Mouse (Mus musculus): ENCODE measurements around the gene D5Ertd579e. TPM values are rescaled to one million over a fixed set of nuclear protein-coding genes. Genes with fewer than 3 reads are reported as not detected.

D5Ertd579e gene
- polyA plus RNA-seq, 1 experiment = 27.4 TPM

- 92% methylated on average over 16 of the region's 16 CpGs for WGBS
- peaks cover 46% of the 10 kb centered on the region; the same call in 1 of the 2 replicates for H3K4me1 ChIP-seq (ENCODE audit: control insufficient read depth, insufficient read depth, insufficient read length, low read length)
Measured at GRCm38 (mm10) chr5:36571371-36571770, 124.5 kb downstream of the D5Ertd579e start.

GRCm38 (mm10) chr5:36570546-36571245 lies 125.1 kb downstream of the D5Ertd579e start:
- Histone ChIP-seq H3K36me3 (ENCODE audit: control insufficient read depth, insufficient read depth, low read length) (peaks cover 26% of the 10 kb centered on the region), H3K27me3 (ENCODE audit: control insufficient read depth, insufficient read depth, low read length) (no peaks in the 10 kb centered on the region), H3K4me3 (ENCODE audit: low read depth, low read length) (no peak overlapping the region), H3K4me1 (ENCODE audit: control insufficient read depth, insufficient read depth, insufficient read length, low read length) (peaks cover 44% of the 10 kb centered on the region; the same call in 1 of the 2 replicates), H3K27ac (ENCODE audit: insufficient read depth, low read depth, low read length) (no peak overlapping the region)
- 68% methylated on average over 4 of the region's 4 CpGs for WGBS
- TF ChIP-seq CTCF (IDR thresholded peaks at IDR 0.05; ENCODE audit: extremely low read depth, insufficient read length, insufficient replicate concordance, low read depth, low read length) (no peak), POLR2A (IDR thresholded peaks at IDR 0.05; ENCODE audit: low read depth, low read length) (no peak)

More at GRCm38 (mm10) chr5:36571371-36571770, 124.5 kb downstream of the D5Ertd579e start:
- Histone ChIP-seq H3K4me3 (ENCODE audit: low read depth, low read length) (no peak overlapping the region), H3K36me3 (ENCODE audit: control insufficient read depth, insufficient read depth, low read length) (peaks cover 24% of the 10 kb centered on the region), H3K27ac (ENCODE audit: insufficient read depth, low read depth, low read length) (no peak overlapping the region), H3K27me3 (ENCODE audit: control insufficient read depth, insufficient read depth, low read length) (no peaks in the 10 kb centered on the region)
- TF ChIP-seq CTCF (IDR thresholded peaks at IDR 0.05; ENCODE audit: extremely low read depth, insufficient read length, insufficient replicate concordance, low read depth, low read length) (no peak), POLR2A (IDR thresholded peaks at IDR 0.05; ENCODE audit: low read depth, low read length) (no peak)

- H3K4me1 ChIP-seq (ENCODE audit: control insufficient read depth, insufficient read depth, insufficient read length, low read length) = peaks cover 39% of the 10 kb centered on the region; the same call in 1 of the 2 replicates
- no peak overlapping the region for H3K27ac ChIP-seq (ENCODE audit: insufficient read depth, low read depth, low read length)
Measured at GRCm38 (mm10) chr5:36570098-36570497, 125.7 kb downstream of the D5Ertd579e start.

GRCm38 (mm10) chr5:36568118-36568517 lies 127.7 kb downstream of the D5Ertd579e start:
- H3K36me3 ChIP-seq (ENCODE audit: control insufficient read depth, insufficient read depth, low read length) = peaks cover 26% of the 10 kb centered on the region
- H3K27ac ChIP-seq (ENCODE audit: insufficient read depth, low read depth, low read length) = no peak overlapping the region
- WGBS = 60% methylated on average over 4 of the region's 4 CpGs
- H3K4me1 ChIP-seq (ENCODE audit: control insufficient read depth, insufficient read depth, insufficient read length, low read length) = peaks cover 33% of the 10 kb centered on the region; the same call in 1 of the 2 replicates
- no peak for TF ChIP-seq POLR2A (IDR thresholded peaks at IDR 0.05; ENCODE audit: low read depth, low read length)
- TF ChIP-seq CTCF (IDR thresholded peaks at IDR 0.05; ENCODE audit: extremely low read depth, insufficient read length, insufficient replicate concordance, low read depth, low read length) = no peak
- no peak overlapping the region for H3K4me3 ChIP-seq (ENCODE audit: low read depth, low read length)
- H3K27me3 ChIP-seq (ENCODE audit: control insufficient read depth, insufficient read depth, low read length) = no peaks in the 10 kb centered on the region

More at GRCm38 (mm10) chr5:36570098-36570497, 125.7 kb downstream of the D5Ertd579e start:
- TF ChIP-seq POLR2A (IDR thresholded peaks at IDR 0.05; ENCODE audit: low read depth, low read length) (no peak), CTCF (IDR thresholded peaks at IDR 0.05; ENCODE audit: extremely low read depth, insufficient read length, insufficient replicate concordance, low read depth, low read length) (no peak)
- Histone ChIP-seq H3K4me3 (ENCODE audit: low read depth, low read length) (no peak overlapping the region), H3K27me3 (ENCODE audit: control insufficient read depth, insufficient read depth, low read length) (no peaks in the 10 kb centered on the region), H3K36me3 (ENCODE audit: control insufficient read depth, insufficient read depth, low read length) (peaks cover 26% of the 10 kb centered on the region)
- 87% methylated on average over 7 of the region's 7 CpGs for WGBS

GRCm38 (mm10) chr5:36567627-36568026 lies 128.2 kb downstream of the D5Ertd579e start:
- Histone ChIP-seq H3K36me3 (ENCODE audit: control insufficient read depth, insufficient read depth, low read length) (peaks cover 30% of the 10 kb centered on the region), H3K27ac (ENCODE audit: insufficient read depth, low read depth, low read length) (no peak overlapping the region), H3K4me1 (ENCODE audit: control insufficient read depth, insufficient read depth, insufficient read length, low read length) (peaks cover 35% of the 10 kb centered on the region; the same call in 1 of the 2 replicates), H3K27me3 (ENCODE audit: control insufficient read depth, insufficient read depth, low read length) (no peaks in the 10 kb centered on the region), H3K4me3 (ENCODE audit: low read depth, low read length) (no peak overlapping the region)
- TF ChIP-seq POLR2A (IDR thresholded peaks at IDR 0.05; ENCODE audit: low read depth, low read length) (no peak), CTCF (IDR thresholded peaks at IDR 0.05; ENCODE audit: extremely low read depth, insufficient read length, insufficient replicate concordance, low read depth, low read length) (no peak)
- 26% methylated on average over 2 of the region's 2 CpGs for WGBS

GRCm38 (mm10) chr5:36564530-36564929 lies 131.3 kb downstream of the D5Ertd579e start:
- no peaks in the 10 kb centered on the region for H3K27me3 ChIP-seq (ENCODE audit: control insufficient read depth, insufficient read depth, low read length)
- no peak overlapping the region for H3K4me3 ChIP-seq (ENCODE audit: low read depth, low read length)
- WGBS = 73% methylated on average over 9 of the region's 9 CpGs
- peaks cover 39% of the 10 kb centered on the region; the same call in 1 of the 2 replicates for H3K4me1 ChIP-seq (ENCODE audit: control insufficient read depth, insufficient read depth, insufficient read length, low read length)
- TF ChIP-seq POLR2A (IDR thresholded peaks at IDR 0.05; ENCODE audit: low read depth, low read length) = no peak
- TF ChIP-seq CTCF (IDR thresholded peaks at IDR 0.05; ENCODE audit: extremely low read depth, insufficient read length, insufficient replicate concordance, low read depth, low read length) = no peak
- H3K27ac ChIP-seq (ENCODE audit: insufficient read depth, low read depth, low read length) = no peak overlapping the region
- peaks cover 11% of the 10 kb centered on the region for H3K36me3 ChIP-seq (ENCODE audit: control insufficient read depth, insufficient read depth, low read length)

- H3K36me3 ChIP-seq (ENCODE audit: control insufficient read depth, insufficient read depth, low read length) = peaks cover 11% of the 10 kb centered on the region
- no peak overlapping the region for H3K4me3 ChIP-seq (ENCODE audit: low read depth, low read length)
- no peaks in the 10 kb centered on the region for H3K27me3 ChIP-seq (ENCODE audit: control insufficient read depth, insufficient read depth, low read length)
- WGBS = 82% methylated on average over 6 of the region's 6 CpGs
- peaks cover 42% of the 10 kb centered on the region for H3K4me1 ChIP-seq (ENCODE audit: control insufficient read depth, insufficient read depth, insufficient read length, low read length)
- TF ChIP-seq POLR2A (IDR thresholded peaks at IDR 0.05; ENCODE audit: low read depth, low read length) (no peak), CTCF (IDR thresholded peaks at IDR 0.05; ENCODE audit: extremely low read depth, insufficient read length, insufficient replicate concordance, low read depth, low read length) (no peak)
- H3K27ac ChIP-seq (ENCODE audit: insufficient read depth, low read depth, low read length) = peak overlapping the region; percentile 32
Measured at GRCm38 (mm10) chr5:36563741-36564140, 132.1 kb downstream of the D5Ertd579e start.
